Mouse (Mus musculus) intestine, embryonic 16.5 days (tissue): ENCODE measurements at regions not wholly inside any gene's neighbourhood (a gene's known extent, or its start where the extent isn't known, plus 50 kb on each side); places are given as distances from the start of the nearest gene placed in this dataset.

ENCODE experiments used
- ATAC-seq: fragments of 200-750 bp; cut with Nextera tagmentation; 2 replicates; pipeline ENCODE4 v1.8.0; 2017; ENCODE audit warnings: moderate TSS enrichment, moderate library complexity
- H3K27ac ChIP-seq: fragments of 300-500 bp; sonication (generic); 2 replicates; pipeline ENCODE4 v1.5.1; 2014; ENCODE audit warnings: mild to moderate bottlenecking, low read length
- H3K27me3 ChIP-seq: fragments of 300-500 bp; sonication (generic); replicated peaks from 2 replicates; pipeline ENCODE4 v1.6.1; 2014; ENCODE audit warnings: low read length, control low read depth, mixed read lengths; ENCODE audit not compliant: control insufficient read depth, insufficient read depth
- H3K36me3 ChIP-seq: fragments of 300-500 bp; sonication (generic); 2 replicates; pipeline ENCODE4 v1.6.1; 2014; ENCODE audit warnings: low read length, control low read depth; ENCODE audit not compliant: control insufficient read depth, insufficient read depth
- H3K4me1 ChIP-seq: fragments of 300-500 bp; sonication (generic); 2 replicates; pipeline ENCODE4 v1.6.1; 2014; ENCODE audit warnings: low read length, control low read depth, mixed read lengths; ENCODE audit not compliant: control insufficient read depth, insufficient read depth
- H3K4me2 ChIP-seq: fragments of 300-500 bp; sonication (generic); 2 replicates; pipeline ENCODE4 v1.6.1; 2014; ENCODE audit warnings: low read depth, low read length, control low read depth
- H3K4me3 ChIP-seq: fragments of 300-500 bp; sonication (generic); 2 replicates; pipeline ENCODE4 v1.5.1; 2014; ENCODE audit warnings: mild to moderate bottlenecking, low read length
- H3K9ac ChIP-seq: fragments of 300-500 bp; sonication (generic); 2 replicates; pipeline ENCODE4 v1.6.1; 2014; ENCODE audit warnings: low read depth, low read length
- H3K9me3 ChIP-seq: fragments of 300-500 bp; sonication (generic); 2 replicates; pipeline ENCODE4 v1.6.1; 2016; ENCODE audit warnings: low read length, control low read depth; ENCODE audit not compliant: control insufficient read depth
- WGBS: fragments of 180-500 bp; shearing (Covaris S2); extraction: QIAGEN DNeasy Blood & Tissue Kit; methylation state at CpG from one replicate; pipeline ENCODE4 v1.1.7; 2014; 5-methylcytosine and 5-hydroxymethylcytosine counted together

DNA sequence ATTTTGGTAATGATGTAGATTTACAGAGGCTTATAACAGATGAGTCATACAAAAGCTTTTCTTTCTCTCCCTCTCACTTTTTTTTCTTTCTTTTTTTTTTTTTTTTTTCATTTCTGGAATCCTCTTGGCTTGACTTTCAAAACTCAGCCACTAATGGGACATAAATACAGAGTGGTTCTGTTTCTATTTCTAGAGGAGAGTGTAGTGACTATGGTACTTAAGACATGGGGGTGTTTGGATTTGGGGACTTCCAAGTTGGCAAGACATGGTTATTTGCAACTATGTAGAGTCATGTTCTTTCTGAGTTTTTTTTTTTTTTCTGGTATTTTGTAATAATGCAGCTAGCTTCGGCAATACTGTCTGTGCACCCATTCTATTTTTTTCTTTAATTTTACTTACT, 324.8 kb downstream of the Bckdhb start:
- Histone ChIP-seq H3K9me3 (no peaks in the 10 kb centered on the region), H3K4me2 (no peak overlapping the region), H3K27ac (no peak overlapping the region), H3K4me1 (no peaks in the 10 kb centered on the region), H3K27me3 (no peaks in the 10 kb centered on the region), H3K9ac (no peak overlapping the region), H3K36me3 (no peaks in the 10 kb centered on the region), H3K4me3 (no peak overlapping the region)
- WGBS = 86% methylated on average over 1 of the region's 1 CpGs
- ATAC-seq = no peak

DNA sequence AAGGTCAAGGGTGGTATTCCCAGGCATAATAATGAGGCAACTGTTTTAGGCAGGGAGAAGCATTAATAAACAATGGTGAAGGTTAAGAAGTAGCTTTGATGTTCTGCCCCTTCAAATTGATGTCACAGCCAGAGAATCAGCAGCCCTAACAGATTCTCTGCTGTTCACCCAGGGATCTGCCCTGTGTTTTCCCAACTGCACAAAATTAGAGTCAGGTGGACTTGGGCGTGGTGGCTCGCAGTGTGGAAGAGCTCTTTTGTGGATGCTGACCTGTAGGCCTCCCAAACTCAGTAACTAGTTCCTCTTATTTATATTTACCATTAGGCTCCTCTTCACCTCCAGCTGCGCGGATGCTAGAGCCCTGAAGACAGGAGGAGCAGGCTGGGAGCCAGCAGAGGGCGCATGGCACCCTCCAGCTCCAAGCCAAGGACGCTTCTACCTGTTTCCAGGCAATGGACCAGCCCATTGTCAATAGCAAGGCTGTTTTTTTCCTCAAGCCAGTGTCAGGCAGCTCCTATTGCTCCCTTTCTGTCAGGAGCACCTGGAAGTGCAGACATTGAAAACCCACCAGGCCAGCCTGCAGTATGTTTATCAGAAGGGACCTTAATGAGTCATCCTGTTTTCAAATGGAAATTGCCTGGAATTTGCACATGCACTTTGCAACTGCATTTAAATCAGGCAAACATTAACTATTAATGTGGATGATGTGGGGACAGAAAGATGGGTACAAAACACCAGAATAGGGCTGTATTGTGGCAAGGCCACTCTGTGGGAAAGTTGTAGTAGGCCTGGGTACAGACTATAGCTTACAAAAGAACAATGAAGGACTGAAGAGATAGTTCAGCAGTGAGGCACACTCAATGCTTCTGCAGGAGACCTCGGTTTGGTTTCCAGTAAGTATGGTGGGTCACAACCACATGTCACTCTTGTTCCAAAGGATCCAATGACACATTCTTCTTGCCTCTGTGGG, 328.4 kb downstream of the Bckdhb start:
- Histone ChIP-seq H3K4me3 (no peak overlapping the region), H3K4me1 (no peaks in the 10 kb centered on the region), H3K27me3 (no peaks in the 10 kb centered on the region), H3K9me3 (no peaks in the 10 kb centered on the region), H3K4me2 (no peak overlapping the region), H3K9ac (no peak overlapping the region), H3K27ac (no peak overlapping the region), H3K36me3 (no peaks in the 10 kb centered on the region)
- peak; percentile 71; the same call in 1 of the 2 replicates for ATAC-seq
- whole genome bisulfite sequencing = 14% methylated on average over 7 of the region's 7 CpGs

DNA sequence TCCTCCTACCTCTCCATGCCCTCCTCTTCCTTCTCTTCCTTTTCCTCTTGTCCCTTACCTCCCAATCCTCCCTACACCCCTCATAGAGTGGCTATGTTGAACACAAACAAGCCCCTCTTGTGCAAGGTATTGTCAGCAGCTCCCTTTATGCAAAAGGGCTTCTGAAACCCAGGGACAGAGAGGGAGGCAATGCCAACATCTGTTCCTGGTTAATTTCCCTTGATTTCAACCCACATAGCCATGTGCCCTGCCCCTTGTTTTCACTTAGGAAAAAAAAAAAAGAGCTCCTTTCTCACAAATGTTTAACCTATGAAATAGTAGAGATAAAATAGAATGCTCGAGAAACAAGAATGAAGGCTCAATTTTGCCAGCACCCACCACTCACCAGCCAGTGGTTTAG, 333.5 kb downstream of the Bckdhb start:
- Histone ChIP-seq H3K4me2 (no peak overlapping the region), H3K36me3 (no peaks in the 10 kb centered on the region), H3K4me3 (no peak overlapping the region), H3K4me1 (no peaks in the 10 kb centered on the region), H3K9ac (no peak overlapping the region), H3K27ac (no peak overlapping the region), H3K27me3 (no peaks in the 10 kb centered on the region), H3K9me3 (no peaks in the 10 kb centered on the region)
- no peak for ATAC-seq
- 67% methylated on average over 1 of the region's 1 CpGs for WGBS

DNA sequence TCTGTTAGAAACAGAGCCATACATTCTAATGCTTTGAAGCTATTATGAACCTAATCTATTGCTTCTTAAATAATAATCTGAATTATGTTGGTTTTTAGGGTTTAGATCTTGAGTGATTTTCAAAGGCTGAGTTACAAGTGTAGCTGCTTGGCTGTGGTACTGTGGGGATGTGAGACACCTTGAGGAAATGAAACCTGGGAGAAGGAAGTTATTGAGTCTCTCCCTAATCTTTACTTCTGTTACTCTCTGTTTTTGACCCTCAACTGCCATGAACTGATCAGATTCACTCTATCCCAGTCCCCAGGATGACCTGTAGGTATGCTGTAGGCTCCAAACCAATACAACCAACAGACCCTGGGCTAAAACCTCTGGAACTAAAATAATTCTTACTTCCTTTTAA, 334.8 kb downstream of the Bckdhb start:
- no peaks in the 10 kb centered on the region for H3K4me1 ChIP-seq
- no peak overlapping the region for H3K4me2 ChIP-seq
- no peak overlapping the region for H3K27ac ChIP-seq
- H3K4me3 ChIP-seq = no peak overlapping the region
- H3K9ac ChIP-seq = no peak overlapping the region
- H3K36me3 ChIP-seq = no peaks in the 10 kb centered on the region
- ATAC-seq = no peak
- H3K27me3 ChIP-seq = no peaks in the 10 kb centered on the region
- H3K9me3 ChIP-seq = no peaks in the 10 kb centered on the region

DNA sequence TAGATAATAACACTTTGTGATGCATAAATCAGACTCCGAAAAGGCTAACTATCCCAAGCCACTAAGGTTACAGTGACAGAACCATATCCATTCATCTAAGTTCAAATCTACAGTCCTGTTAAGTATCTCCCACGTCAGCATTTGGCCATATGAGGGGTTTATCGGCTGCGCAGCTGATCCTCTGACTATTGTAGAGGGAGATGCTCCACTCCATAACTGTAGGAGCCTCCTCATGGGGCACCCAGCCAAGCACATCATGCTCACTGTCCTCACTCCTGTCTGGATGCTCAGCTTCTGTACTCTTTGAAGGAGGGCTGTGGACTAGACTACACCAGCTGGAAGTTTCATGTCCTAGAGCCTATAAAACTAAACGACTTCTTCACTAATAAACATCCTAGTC, 337.2 kb downstream of the Bckdhb start:
- 46% methylated on average over 5 of the region's 5 CpGs for WGBS
- no peak overlapping the region for H3K9ac ChIP-seq
- ATAC-seq = no peak

DNA sequence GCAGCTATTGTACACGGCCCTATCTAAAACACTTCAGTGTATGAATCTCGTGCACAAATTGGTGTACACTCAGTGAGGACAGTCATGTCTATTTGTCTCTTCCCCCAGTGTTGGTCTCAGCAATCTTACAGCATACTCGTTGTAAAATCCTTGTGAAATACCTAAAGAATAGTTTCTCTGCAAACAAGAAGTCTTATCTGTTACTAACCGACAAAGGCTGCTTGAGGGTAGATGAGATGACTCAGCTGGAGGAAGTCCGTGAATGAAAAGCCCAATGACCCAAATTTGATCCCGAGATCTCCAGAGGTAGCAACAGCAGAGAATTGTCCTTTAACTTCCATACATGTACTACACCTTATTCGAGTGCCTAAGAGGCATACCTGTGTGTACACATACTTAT, 342.0 kb downstream of the Bckdhb start:
- Histone ChIP-seq H3K4me3 (no peak overlapping the region), H3K27me3 (no peaks in the 10 kb centered on the region), H3K27ac (no peak overlapping the region), H3K4me1 (no peaks in the 10 kb centered on the region), H3K9ac (no peak overlapping the region), H3K9me3 (no peaks in the 10 kb centered on the region), H3K4me2 (no peak overlapping the region), H3K36me3 (no peaks in the 10 kb centered on the region)
- 55% methylated on average over 7 of the region's 7 CpGs for WGBS
- ATAC-seq = no peak

More for the DNA sequence above, 337.2 kb downstream of the Bckdhb start:
- H3K9me3 ChIP-seq = no peaks in the 10 kb centered on the region
- H3K36me3 ChIP-seq = no peaks in the 10 kb centered on the region
- no peak overlapping the region for H3K27ac ChIP-seq
- no peaks in the 10 kb centered on the region for H3K27me3 ChIP-seq
- H3K4me3 ChIP-seq = no peak overlapping the region
- H3K4me2 ChIP-seq = no peak overlapping the region
- no peaks in the 10 kb centered on the region for H3K4me1 ChIP-seq

DNA sequence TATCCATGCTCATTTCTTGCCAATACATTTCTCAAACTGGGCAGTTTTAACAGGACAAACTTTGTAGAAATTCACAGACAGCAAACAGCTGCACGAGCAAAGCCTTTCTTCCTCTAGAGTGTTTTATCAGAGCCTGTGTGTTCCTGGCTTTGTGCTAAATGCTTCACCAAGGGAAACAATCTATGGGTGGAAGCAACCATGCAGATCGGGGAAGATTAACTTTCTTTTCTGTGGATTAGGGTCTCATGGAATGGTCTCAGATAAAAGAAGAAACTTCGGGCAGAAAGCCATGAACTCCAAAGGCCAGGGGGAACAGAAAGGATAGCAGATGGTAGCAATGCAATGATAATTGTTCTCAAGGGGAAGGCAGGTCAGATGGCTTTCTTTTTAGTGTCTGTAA, 349.7 kb downstream of the Bckdhb start:
- H3K36me3 ChIP-seq = no peaks in the 10 kb centered on the region
- H3K27me3 ChIP-seq = no peaks in the 10 kb centered on the region
- H3K9ac ChIP-seq = no peak overlapping the region
- no peak overlapping the region for H3K4me3 ChIP-seq
- WGBS = 61% methylated on average over 3 of the region's 3 CpGs
- no peak overlapping the region for H3K27ac ChIP-seq
- ATAC-seq = no peak
- H3K9me3 ChIP-seq = no peaks in the 10 kb centered on the region
- no peaks in the 10 kb centered on the region for H3K4me1 ChIP-seq
- no peak overlapping the region for H3K4me2 ChIP-seq

DNA sequence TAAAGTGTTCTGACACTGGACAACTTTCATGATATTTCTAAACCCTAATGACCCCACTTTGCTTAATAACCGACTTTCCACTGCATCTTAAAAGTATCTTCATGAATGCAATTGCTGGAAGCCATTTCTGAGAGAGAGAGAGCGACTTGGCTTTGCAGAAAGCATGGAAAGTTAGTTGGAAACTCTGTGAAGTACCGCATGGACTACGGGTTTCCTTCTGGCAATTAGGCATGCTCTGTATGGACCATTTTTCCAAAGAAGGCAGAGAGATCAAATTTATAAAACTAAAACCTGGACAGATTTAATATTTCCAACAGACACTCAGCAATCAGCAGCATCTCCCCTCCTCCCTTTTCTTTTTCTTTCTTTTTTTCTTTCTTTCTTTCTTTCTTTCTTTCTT, 353.4 kb downstream of the Bckdhb start:
- no peak for ATAC-seq
- Histone ChIP-seq H3K9ac (no peak overlapping the region), H3K4me3 (no peak overlapping the region), H3K9me3 (peaks cover 3% of the 10 kb centered on the region; the same call in 1 of the 2 replicates), H3K27me3 (no peaks in the 10 kb centered on the region), H3K36me3 (no peaks in the 10 kb centered on the region), H3K4me1 (no peaks in the 10 kb centered on the region), H3K4me2 (no peak overlapping the region), H3K27ac (no peak overlapping the region)
- 80% methylated on average over 4 of the region's 4 CpGs for WGBS

DNA sequence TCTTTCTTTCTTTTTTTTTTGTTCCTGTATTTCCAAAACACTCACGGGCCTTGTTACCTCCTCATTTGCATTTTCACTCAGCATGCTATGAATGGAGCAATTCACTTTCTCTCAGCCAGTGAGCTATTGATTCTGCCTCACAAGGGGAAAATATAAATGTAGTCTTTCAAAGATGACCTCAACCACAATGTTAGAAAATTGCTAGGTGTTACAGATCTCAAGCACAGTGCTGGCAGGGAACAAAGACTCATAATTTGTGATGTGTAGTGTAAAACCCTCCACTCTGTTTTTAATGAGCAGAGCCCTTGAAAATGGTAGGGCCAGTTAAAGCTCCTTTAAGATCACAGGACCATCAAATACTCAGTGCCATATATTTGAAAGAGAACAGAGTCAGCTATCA, 353.8 kb downstream of the Bckdhb start:
- ATAC-seq = no peak
- 45% methylated on average over 1 of the region's 1 CpGs for WGBS
- Histone ChIP-seq H3K9me3 (peaks cover 3% of the 10 kb centered on the region; the same call in 1 of the 2 replicates), H3K4me1 (no peaks in the 10 kb centered on the region), H3K4me2 (no peak overlapping the region), H3K27ac (no peak overlapping the region), H3K36me3 (no peaks in the 10 kb centered on the region), H3K4me3 (no peak overlapping the region), H3K27me3 (no peaks in the 10 kb centered on the region), H3K9ac (no peak overlapping the region)
